Mouse (Mus musculus) left cerebral cortex, adult 2 months (tissue): ENCODE results near the gene Uba5. TPM values are rescaled to one million over a fixed set of nuclear protein-coding genes. Genes with fewer than 3 reads are reported as not detected.

Experiments used
- DNase-seq, 2 experiments: peaks; one replicate each; pipeline ENCODE4 v3.0.0; 2021 to 2022; ENCODE audit warnings: low spot score in 2 of 2, mixed read lengths in 1 of 2; ENCODE audit errors: extremely low spot score in 1 of 2
- H3K27ac ChIP-seq: fragments of 200-600 bp; 2 replicates; pipeline ENCODE4 v1.8.1; 2022
- H3K4me3 ChIP-seq: fragments of 200-600 bp; 2 replicates; pipeline ENCODE4 v1.8.1; 2022
- CTCF ChIP-seq: fragments of 200-600 bp; IDR thresholded peaks from 2 replicates; pipeline ENCODE4 v1.8.1; 2022; ENCODE audit warnings: antibody characterized with exemption, mild to moderate bottlenecking, moderate library complexity
- intact Hi-C: fragments of 180-260 bp; cut with DNase I; formaldehyde crosslinking; loops from one replicate; pipeline ENCODE4 v1.15.1; 2025
- long read RNA-seq, 2 experiments: library from polyadenylated mRNA; stranded (forward); transcript quantifications; one replicate each; pipeline ENCODE4 v2.0.0; 2021; ENCODE audit warnings: borderline mapping rate in 2 of 2
- total RNA-seq, 2 experiments: library from RNA; stranded (reverse); gene quantifications; 2 replicates each; pipeline ENCODE4 v1.2.3; 2021

Gene Uba5
- total RNA-seq = 10 to 100 TPM; 39.2 to 42.2 TPM
- long read RNA-seq, experiment 1, transcript Uba5-201 (12 exons, 2,404 nt) = major isoform, 39 of 41 reads
- long read RNA-seq, experiment 1, partial matches to known transcripts = 1 of 41 reads
- long read RNA-seq, experiment 1, other reads (novel, unspliced or antisense) = 1 of 41 reads
- long read RNA-seq, experiment 2, transcript Uba5-201 (12 exons, 2,404 nt) = major isoform, 24 of 31 reads
- long read RNA-seq, experiment 2, partial matches to known transcripts = 3 of 31 reads
- long read RNA-seq, experiment 2, other reads (novel, unspliced or antisense) = 4 of 31 reads

DNA sequence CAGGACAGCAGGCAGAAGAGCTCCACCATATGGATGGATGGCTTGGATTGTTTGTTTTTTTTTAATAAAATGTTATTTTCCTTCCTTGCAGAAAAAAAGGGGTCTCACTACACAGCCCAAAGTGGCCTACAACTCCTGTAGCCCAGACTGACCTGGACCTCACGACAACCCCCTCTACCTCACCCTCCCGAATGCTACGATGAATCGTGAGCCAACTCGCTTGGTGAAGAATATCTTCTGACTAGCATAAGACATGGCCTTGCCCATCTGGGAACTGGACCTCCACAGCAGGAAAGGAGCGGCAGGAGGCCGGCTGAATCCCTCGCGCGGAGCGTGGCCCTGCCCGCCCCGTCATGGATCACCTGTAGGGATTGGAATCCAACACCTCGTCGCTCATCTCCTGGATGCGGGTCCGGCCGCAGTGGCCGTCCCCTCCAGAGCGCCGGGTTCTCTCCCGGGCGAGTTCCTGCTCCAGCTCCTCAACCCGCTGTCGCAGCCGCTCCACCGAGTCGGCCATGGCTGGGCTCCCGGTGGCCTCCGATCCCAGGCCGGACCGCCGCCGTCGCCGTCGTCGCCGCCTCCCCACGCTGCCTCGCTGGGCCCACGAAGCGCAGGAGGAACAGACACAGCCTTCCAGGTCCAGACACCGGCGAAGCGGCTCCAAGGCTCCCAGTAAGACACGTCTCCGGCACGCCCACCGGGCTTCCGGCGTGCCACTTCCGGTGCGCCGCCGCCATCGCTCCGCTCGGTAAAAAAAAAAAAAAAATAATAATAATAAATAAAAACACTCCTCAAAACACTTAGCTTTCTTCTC lies at the start of gene Uba5:
Uba5 (minus strand) TSS at position 705 of the 814 bp plus-strand sequence.
- TF ChIP-seq CTCF = no peak
- peak within 1 kb of the TSS; percentile 99 for H3K4me3 ChIP-seq
- intact Hi-C loops = no loop called here
- peak; percentile 69 to 72 for DNase-seq
- H3K27ac ChIP-seq = peak within 1 kb of the TSS; percentile 99

DNA sequence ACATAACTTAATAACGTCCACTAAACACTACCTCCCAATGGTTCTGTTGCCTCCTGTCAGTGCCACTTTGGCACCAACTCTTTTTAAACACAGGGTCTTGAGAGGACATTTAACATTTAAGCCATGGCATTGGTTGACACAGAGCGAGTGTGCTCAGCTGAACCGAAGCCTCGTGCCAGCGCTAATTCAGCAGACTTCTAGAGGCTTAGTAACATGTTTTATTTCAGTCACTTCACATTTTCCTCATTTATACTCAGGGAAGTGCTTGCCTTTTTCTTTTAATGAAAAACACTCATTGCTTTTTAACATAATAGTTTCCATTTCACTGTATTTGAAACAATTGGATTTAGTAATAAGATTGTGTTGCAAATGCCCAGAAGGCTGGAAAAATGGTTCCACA lies 46.2 kb upstream of the Uba5 start:
- no peak overlapping the region for H3K4me3 ChIP-seq
- TF ChIP-seq CTCF = no peak
- H3K27ac ChIP-seq = no peak overlapping the region
- intact Hi-C loops = no loop called here
- no peak for DNase-seq

DNA sequence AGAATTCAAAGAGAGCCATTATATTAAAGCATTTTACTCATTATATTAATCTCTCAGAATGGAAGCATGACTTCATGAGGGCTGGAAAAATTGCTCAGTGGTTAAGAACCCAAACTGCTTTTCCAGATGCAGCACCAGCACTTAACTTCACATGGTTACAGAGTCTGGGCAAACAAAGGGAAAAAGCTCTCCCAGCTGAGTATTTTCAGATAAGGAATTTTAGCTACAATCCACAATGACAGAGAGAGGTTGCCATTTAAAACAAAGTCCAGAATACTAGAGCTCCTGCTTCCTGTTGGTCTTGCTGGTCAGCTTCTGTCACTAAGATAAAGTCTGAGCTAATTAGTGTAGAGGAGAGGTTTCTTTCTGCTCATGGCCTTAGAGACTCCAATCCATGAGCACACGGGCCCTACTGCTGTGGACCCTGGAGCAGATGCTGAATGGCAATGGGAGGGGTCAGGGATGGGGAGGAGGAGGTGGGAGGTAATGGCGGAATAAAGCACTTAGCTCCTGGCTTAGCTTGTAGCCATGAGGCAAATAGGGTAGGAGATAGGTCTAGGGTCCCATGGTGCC lies 45.7 kb upstream of the Uba5 start:
- no peak for TF ChIP-seq CTCF
- Histone ChIP-seq H3K27ac (no peak overlapping the region), H3K4me3 (no peak overlapping the region)
- no peak for DNase-seq
- intact Hi-C loops = no loop called here

DNA sequence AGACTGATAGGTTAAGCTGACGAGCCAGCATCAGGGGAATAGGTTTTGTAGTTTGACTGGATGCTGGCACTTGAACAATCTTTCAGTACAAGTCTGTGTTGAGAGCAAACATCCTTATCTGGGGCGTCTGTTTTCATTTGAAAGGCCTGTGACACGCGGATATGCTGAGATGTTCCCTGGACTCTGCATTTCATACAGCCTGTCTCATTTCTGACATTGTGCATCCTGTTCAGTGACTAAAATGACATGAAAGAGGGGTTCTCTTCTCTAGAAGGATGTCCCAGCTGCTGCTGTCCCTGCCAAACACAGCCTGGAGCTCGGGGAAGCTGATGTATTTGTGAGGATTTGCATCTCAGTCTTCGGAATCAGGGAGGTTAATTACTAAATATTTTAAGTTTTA lies 44.5 kb upstream of the Uba5 start:
- DNase-seq = no peak
- intact Hi-C loops = no loop called here
- no peak for TF ChIP-seq CTCF

DNA sequence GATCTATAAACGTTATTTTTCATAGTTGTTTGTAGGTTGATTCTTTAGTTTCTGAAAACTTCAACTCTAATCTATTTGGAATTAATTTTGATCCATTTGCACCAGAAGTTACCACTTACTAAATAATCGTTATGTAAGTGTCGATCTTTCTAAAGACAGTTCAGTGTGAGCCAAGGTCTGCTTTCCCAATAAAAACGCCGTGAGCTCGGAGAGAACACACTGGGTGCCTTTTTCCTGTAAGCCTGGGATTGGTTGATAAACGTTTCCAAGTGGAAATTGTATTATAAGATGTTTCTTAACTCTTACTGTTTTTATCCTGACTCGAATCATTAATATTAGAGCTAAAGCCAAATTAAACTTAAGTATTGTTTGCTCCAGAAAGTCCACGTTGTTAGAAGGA lies 44.0 kb upstream of the Uba5 start:
- no peak for TF ChIP-seq CTCF
- intact Hi-C loops = no loop called here
- no peak for DNase-seq
- Histone ChIP-seq H3K4me3 (no peak overlapping the region), H3K27ac (no peak overlapping the region)

More for the DNA sequence above, 44.5 kb upstream of the Uba5 start:
- H3K27ac ChIP-seq = no peak overlapping the region
- H3K4me3 ChIP-seq = no peak overlapping the region

DNA sequence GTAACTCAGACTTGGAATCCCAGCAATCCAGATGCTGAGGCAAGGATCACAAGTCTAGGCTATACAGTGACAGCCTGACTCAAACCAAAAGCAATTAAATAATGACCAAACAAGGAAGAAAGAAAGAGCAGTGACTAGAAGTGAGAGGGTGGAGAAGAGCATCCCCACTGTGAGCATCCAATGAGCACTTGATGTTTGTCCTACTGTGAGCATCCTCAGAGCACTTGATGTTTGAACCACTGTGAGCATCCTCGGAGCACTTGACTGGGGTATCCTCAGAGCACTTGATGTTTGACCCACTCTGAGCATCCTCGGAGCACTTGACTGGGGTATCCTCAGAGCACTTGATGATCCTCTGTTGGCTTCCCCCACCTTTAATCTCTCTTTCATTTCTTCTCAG lies 42.1 kb upstream of the Uba5 start:
- no peak for DNase-seq
- TF ChIP-seq CTCF = no peak
- Histone ChIP-seq H3K4me3 (no peak overlapping the region), H3K27ac (no peak overlapping the region)
- intact Hi-C loops = no loop called here

DNA sequence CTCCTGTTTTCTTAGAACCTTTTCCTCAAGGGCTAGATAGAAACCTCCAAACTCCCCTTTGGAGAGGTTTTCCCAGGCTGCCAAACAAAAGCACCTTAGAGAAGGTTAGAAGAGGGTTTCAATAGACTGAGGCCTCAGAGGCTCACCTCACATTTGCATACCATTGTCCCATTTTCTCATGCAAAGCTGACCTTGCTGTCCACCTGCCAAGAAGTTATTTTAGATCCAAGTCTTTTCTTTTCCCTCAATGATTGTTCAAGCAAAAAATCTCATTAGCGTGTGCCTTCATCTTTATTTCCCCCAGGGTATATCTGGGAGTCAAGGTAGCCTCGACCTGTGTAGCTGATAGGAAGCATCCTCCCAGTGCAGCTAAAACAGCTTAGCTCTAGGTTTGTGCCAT lies 40.0 kb upstream of the Uba5 start:
- TF ChIP-seq CTCF = no peak
- H3K4me3 ChIP-seq = no peak overlapping the region
- intact Hi-C loops = no loop called here
- H3K27ac ChIP-seq = no peak overlapping the region
- no peak for DNase-seq

DNA sequence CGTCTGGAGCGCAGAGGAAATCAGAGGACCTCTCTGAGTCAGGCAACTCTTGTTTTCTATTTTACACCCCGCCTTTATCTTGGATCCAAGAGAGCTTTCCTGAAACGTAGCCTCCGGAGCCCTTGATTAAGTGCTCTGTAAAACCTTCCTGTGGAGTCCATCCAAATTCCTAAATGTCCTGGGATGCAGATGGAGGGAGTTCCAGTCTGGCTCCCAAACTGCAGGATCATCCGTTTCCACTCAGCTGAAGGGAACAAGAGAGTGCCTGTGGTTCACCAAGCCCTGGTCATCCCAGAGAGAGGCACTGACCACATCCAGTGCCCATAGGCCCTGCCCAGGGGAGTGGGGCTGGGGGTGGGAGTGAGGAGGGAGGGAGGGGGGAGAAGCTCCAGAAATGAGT lies 39.4 kb upstream of the Uba5 start:
- intact Hi-C loops = no loop called here
- Histone ChIP-seq H3K27ac (no peak overlapping the region), H3K4me3 (no peak overlapping the region)
- no peak for TF ChIP-seq CTCF
- DNase-seq = no peak

DNA sequence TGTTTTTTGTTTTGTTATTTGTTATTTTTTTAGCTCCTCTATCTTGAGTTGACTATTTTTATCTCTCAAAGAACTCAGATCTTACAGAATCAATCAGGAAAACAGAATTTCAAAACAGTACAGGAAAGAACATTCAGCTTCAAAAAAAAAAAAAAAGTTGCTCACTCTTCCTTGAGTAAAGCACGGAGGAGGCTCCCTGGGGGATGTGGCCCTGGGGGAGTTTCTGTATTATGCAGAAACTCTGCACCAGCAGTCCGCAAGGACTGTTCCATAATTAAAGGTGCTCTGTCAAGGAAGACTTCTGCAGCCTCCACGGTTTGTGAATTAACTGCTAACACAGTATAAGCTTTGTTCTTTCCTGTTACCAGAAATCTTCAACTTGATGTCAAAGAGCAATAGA lies 38.5 kb upstream of the Uba5 start:
- Histone ChIP-seq H3K4me3 (no peak overlapping the region), H3K27ac (no peak overlapping the region)
- DNase-seq = no peak
- intact Hi-C loops = no loop called here
- TF ChIP-seq CTCF = no peak

DNA sequence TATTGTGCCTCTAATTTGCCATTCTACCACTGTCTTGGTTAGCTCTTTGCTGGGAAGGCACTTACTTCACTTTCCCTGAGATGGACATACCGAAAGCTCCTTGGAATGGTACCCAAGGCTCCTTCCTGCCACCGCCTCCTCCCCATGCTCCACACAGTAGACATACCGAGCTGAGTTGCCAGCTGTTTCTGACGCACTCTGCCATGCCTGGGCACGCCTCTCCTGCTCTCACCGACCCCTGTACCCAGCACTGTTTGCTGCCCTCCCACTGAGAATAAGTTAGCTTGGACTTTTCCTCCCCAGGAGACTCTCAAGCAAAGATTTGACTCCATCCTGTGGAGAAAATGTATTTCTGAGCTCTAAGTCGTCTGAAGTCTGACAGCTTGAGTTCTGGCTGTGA lies 37.9 kb upstream of the Uba5 start:
- no peak for TF ChIP-seq CTCF

DNA sequence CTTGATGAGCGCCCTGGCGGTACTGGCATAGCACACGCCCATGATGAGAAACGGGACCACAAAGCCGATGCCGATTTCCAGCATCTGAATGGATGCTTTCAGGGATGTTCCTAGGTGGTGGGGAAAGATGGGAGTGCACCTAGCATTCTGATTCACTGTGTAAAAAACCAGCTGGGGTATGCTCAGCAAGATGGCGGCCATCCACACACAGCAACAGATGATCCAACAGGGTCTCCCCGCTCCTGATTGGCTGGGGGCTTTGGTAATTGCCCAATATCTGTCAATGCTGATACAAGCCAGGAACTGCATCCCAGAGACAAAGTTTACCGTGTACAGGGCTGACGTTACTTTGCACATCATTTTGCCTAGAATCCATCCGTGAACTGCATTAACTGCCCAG lies 36.1 kb upstream of the Uba5 start:
- DNase-seq = no peak
- TF ChIP-seq CTCF = no peak
- Histone ChIP-seq H3K4me3 (no peak overlapping the region), H3K27ac (no peak overlapping the region)
- intact Hi-C loops = no loop called here

More for the DNA sequence above, 37.9 kb upstream of the Uba5 start:
- DNase-seq = no peak
- H3K27ac ChIP-seq = no peak overlapping the region
- intact Hi-C loops = no loop called here
- no peak overlapping the region for H3K4me3 ChIP-seq

DNA sequence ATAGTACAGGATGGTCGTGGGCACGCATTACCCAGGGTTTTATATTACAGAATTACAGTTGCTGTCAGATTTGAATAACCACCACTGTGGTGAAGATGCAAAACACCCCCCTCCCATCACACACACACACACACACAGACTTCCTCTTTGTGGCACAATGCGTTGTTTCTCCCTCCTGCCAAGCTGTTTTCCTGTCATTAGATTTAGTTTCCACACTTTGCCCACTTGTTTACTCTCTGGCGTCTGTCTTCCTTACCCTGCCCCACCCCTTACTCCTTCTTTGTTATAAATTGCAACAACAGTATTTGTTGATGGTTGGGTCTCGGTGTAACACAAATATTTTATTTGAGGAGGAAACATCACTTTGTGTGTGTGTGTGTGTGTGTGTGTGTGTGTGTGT lies 35.3 kb upstream of the Uba5 start:
- no peak for TF ChIP-seq CTCF

More for the DNA sequence above, 35.3 kb upstream of the Uba5 start:
- intact Hi-C loops = no loop called here
- H3K27ac ChIP-seq = no peak overlapping the region
- no peak overlapping the region for H3K4me3 ChIP-seq
- no peak for DNase-seq
